Comparison of ENCODE assay signal across 9 mouse cellular contexts in genomic region chr11:72155186-72155980, GRCm38 (mm10). TPM values are rescaled to one million over a fixed set of nuclear protein-coding genes. Genes with fewer than 3 reads are reported as not detected.
DNase-seq lines count a peak whose midpoint lies in the region; ATAC-seq and TF ChIP-seq lines count a peak whose summit lies in the region.
"Had no signal": no experiment of that assay in that cellular context is flagged by ENCODE, and none has a peak within 500 bp of the region (broad histone marks: within the 10 kb centered on the region; RNA-seq: fewer than 3 reads in every experiment).

No protein-coding gene starts in this region.

- no peak for TF ChIP-seq POLR2A in thymus, adult 2 months (IDR thresholded peaks at IDR 0.05; ENCODE audit: control insufficient read depth, extremely low read depth, insufficient read depth, low read length, poor library complexity)

- no peak overlapping the region for H3K4me2 ChIP-seq in forebrain, embryonic 16.5 days (ENCODE audit: low read length)
- H3K4me2 ChIP-seq in stomach, embryonic 15.5 days, result no peak overlapping the region
- H3K4me2 ChIP-seq in kidney, embryonic 16.5 days (replicated peaks; ENCODE audit: low read depth, low read length), result no peak overlapping the region

- H3K27ac ChIP-seq in forebrain, embryonic 16.5 days (ENCODE audit: low read length), result peak overlapping the region; percentile 75
- peak overlapping the region; percentile 71 for H3K27ac ChIP-seq in stomach, embryonic 15.5 days
- no peak overlapping the region for H3K27ac ChIP-seq in thymus, adult 2 months (ENCODE audit: control insufficient read depth, insufficient read depth, low read length)
- no peak overlapping the region for H3K27ac ChIP-seq in kidney, embryonic 16.5 days (ENCODE audit: low read length)
- H3K27ac ChIP-seq: kidney, postnatal 0 days had no signal

- peaks cover 14% of the 10 kb centered on the region for H3K36me3 ChIP-seq in forebrain, embryonic 16.5 days (ENCODE audit: control insufficient read depth, insufficient read depth)
- 0 out of 2 replicates have a peak, but pooled peaks cover 4% of the 10 kb centered on the region for H3K36me3 ChIP-seq in stomach, embryonic 15.5 days
- peaks cover 6% of the 10 kb centered on the region for H3K36me3 ChIP-seq in thymus, adult 2 months (ENCODE audit: control insufficient read depth, insufficient read depth, low read length)
- peaks cover 22% of the 10 kb centered on the region for H3K36me3 ChIP-seq in kidney, embryonic 16.5 days (ENCODE audit: insufficient read depth, low read length)

- WGBS in forebrain, embryonic 16.5 days, result 31% methylated on average over 11 of the region's 11 CpGs
- WGBS in stomach, embryonic 15.5 days, result 63% methylated on average over 11 of the region's 11 CpGs
- 94% methylated on average over 11 of the region's 11 CpGs for WGBS in thymus, adult 2 months
- 84% methylated on average over 11 of the region's 11 CpGs for WGBS in kidney, embryonic 16.5 days

- no peaks in the 10 kb centered on the region for H3K9me3 ChIP-seq in forebrain, embryonic 16.5 days (ENCODE audit: control insufficient read depth, low read length)
- H3K9me3 ChIP-seq in stomach, embryonic 15.5 days, result no peaks in the 10 kb centered on the region
- no peaks in the 10 kb centered on the region for H3K9me3 ChIP-seq in kidney, embryonic 16.5 days (ENCODE audit: low read length)

- intact Hi-C loops in left cerebral cortex, postnatal 4 days (cut with DNase I), result loop anchor here (5.0 kb wide), 1 partner anchor 103 kb away; no protein-coding TSS in a partner anchor
- intact Hi-C loops in left cerebral cortex, postnatal 25 days (cut with DNase I), result no loop called here

- DNase-seq in left cerebral cortex, adult 18-20 months (ENCODE audit: low spot score in 2 of 2), result peak; percentile 50 to 64
- DNase-seq in left cerebral cortex, postnatal 4 days, result no peak
- peak; percentile 60 to 79 for DNase-seq in left cerebral cortex, postnatal 25 days (ENCODE audit: low spot score in 2 of 2)
- no peak for DNase-seq in thymus, adult 2 months
- DNase-seq: lung, adult 2 months had no signal

- peak overlapping the region; percentile 34; the same call in 1 of the 2 replicates for H3K9ac ChIP-seq in forebrain, embryonic 16.5 days (replicated peaks; ENCODE audit: low read depth, low read length)
- H3K9ac ChIP-seq in stomach, embryonic 15.5 days, result no peak overlapping the region
- no peak overlapping the region for H3K9ac ChIP-seq in kidney, embryonic 16.5 days (replicated peaks; ENCODE audit: low read length)

- no peak overlapping the region for H3K4me3 ChIP-seq in forebrain, embryonic 16.5 days (replicated peaks; ENCODE audit: low read length)
- H3K4me3 ChIP-seq in stomach, embryonic 15.5 days (replicated peaks), result no peak overlapping the region
- H3K4me3 ChIP-seq in thymus, adult 2 months (ENCODE audit: control insufficient read depth, insufficient read depth, low read length), result no peak overlapping the region
- H3K4me3 ChIP-seq in kidney, embryonic 16.5 days (ENCODE audit: low read length), result no peak overlapping the region

- no peak for TF ChIP-seq CTCF in thymus, adult 2 months (IDR thresholded peaks at IDR 0.05; ENCODE audit: borderline replicate concordance, control insufficient read depth, extremely low read depth, insufficient read depth, low read length, poor library complexity)

- H3K4me1 ChIP-seq in forebrain, embryonic 16.5 days (replicated peaks; ENCODE audit: control insufficient read depth, insufficient read depth, low read length), result peaks cover 12% of the 10 kb centered on the region
- peaks cover 6% of the 10 kb centered on the region for H3K4me1 ChIP-seq in stomach, embryonic 15.5 days
- H3K4me1 ChIP-seq in thymus, adult 2 months (replicated peaks; ENCODE audit: control insufficient read depth, insufficient read depth, low read length), result no peaks in the 10 kb centered on the region
- H3K4me1 ChIP-seq in kidney, embryonic 16.5 days (ENCODE audit: insufficient read depth, low read length), result peaks cover 8% of the 10 kb centered on the region

- ATAC-seq in forebrain, embryonic 16.5 days, result peak; percentile 77
- peak; percentile 38; the same call in 1 of the 2 replicates for ATAC-seq in stomach, embryonic 15.5 days (ENCODE audit: insufficient read depth, low FRiP score, low read depth)
- ATAC-seq in kidney, embryonic 16.5 days (ENCODE audit: low FRiP score, low TSS enrichment), result no peak

- no peaks in the 10 kb centered on the region for H3K27me3 ChIP-seq in forebrain, embryonic 16.5 days (replicated peaks; ENCODE audit: control insufficient read depth, insufficient read depth, low read length)
- no peaks in the 10 kb centered on the region for H3K27me3 ChIP-seq in stomach, embryonic 15.5 days (replicated peaks)
- H3K27me3 ChIP-seq in thymus, adult 2 months (ENCODE audit: control insufficient read depth, insufficient read depth, low read length), result no peaks in the 10 kb centered on the region
- H3K27me3 ChIP-seq in kidney, embryonic 16.5 days (ENCODE audit: insufficient read depth, low read length), result no peaks in the 10 kb centered on the region

RNA-seq across cellular contexts. Expression of gene Pitpnm3, which starts 19.8 kb away (rescaled TPM):
- 10 to 100 TPM; 80.5 to 83.2 TPM for total RNA-seq in left cerebral cortex, adult 18-20 months (2021)
- total RNA-seq in left cerebral cortex, postnatal 4 days (2021), result 10 to 100 TPM; 20.9 to 25.5 TPM
- polyA plus RNA-seq in forebrain, embryonic 16.5 days (2015; fragmentation: Nextera tagmentation; extraction: Ambion mirVana), result 2.0 and 3.0 TPM in 2 replicates
- 10 to 100 TPM; 72.4 to 78.6 TPM for total RNA-seq in left cerebral cortex, postnatal 25 days (2021)
- 0.53 and 0.64 TPM in 2 replicates for polyA plus RNA-seq in stomach, embryonic 15.5 days (2015; fragmentation: Nextera tagmentation; extraction: Ambion mirVana)
- 0.92 and 1.1 TPM in 2 replicates for polyA plus RNA-seq in thymus, adult 2 months (2012; rRNA removed)
- 0.15 and 0.16 TPM in 2 replicates for polyA plus RNA-seq in kidney, embryonic 16.5 days (2015; fragmentation: Nextera tagmentation; extraction: Ambion mirVana)

RNA-seq across cellular contexts. Expression of gene Gm43951, which starts 51.3 kb away (rescaled TPM):
- 10 to 100 TPM; 12.2 to 13.0 TPM for total RNA-seq in left cerebral cortex, adult 18-20 months (2021)
- total RNA-seq in left cerebral cortex, postnatal 4 days (2021), result 10 to 100 TPM; 11.8 to 12.6 TPM
- polyA plus RNA-seq in forebrain, embryonic 16.5 days (2015; fragmentation: Nextera tagmentation; extraction: Ambion mirVana), result 1.6 TPM in 2 replicates
- total RNA-seq in left cerebral cortex, postnatal 25 days (2021), result 10 to 100 TPM; 11.9 to 13.5 TPM
- 0.19 and 0.48 TPM in 2 replicates for polyA plus RNA-seq in stomach, embryonic 15.5 days (2015; fragmentation: Nextera tagmentation; extraction: Ambion mirVana)
- 0.24 and 0.70 TPM in 2 replicates for polyA plus RNA-seq in thymus, adult 2 months (2012; rRNA removed)
- polyA plus RNA-seq in kidney, embryonic 16.5 days (2015; fragmentation: Nextera tagmentation; extraction: Ambion mirVana), result 0.09 and 0.21 TPM in 2 replicates

RNA-seq across cellular contexts. Expression of gene 4933427D14Rik, which starts 51.9 kb away (rescaled TPM):
- 10 to 100 TPM; 33.8 to 34.3 TPM for total RNA-seq in left cerebral cortex, adult 18-20 months (2021)
- 10 to 100 TPM; 36.3 to 37.6 TPM for total RNA-seq in left cerebral cortex, postnatal 4 days (2021)
- polyA plus RNA-seq in forebrain, embryonic 16.5 days (2015; fragmentation: Nextera tagmentation; extraction: Ambion mirVana), result 23.6 and 24.3 TPM in 2 replicates
- total RNA-seq in left cerebral cortex, postnatal 25 days (2021), result 10 to 100 TPM; 29.7 to 30.1 TPM
- 14.6 and 15.5 TPM in 2 replicates for polyA plus RNA-seq in stomach, embryonic 15.5 days (2015; fragmentation: Nextera tagmentation; extraction: Ambion mirVana)
- polyA plus RNA-seq in thymus, adult 2 months (2012; rRNA removed), result 12.0 and 12.6 TPM in 2 replicates
- 11.7 and 13.1 TPM in 2 replicates for polyA plus RNA-seq in kidney, embryonic 16.5 days (2015; fragmentation: Nextera tagmentation; extraction: Ambion mirVana)

RNA-seq across cellular contexts. Expression of gene Txndc17, which starts 52.0 kb away (rescaled TPM):
- total RNA-seq in left cerebral cortex, adult 18-20 months (2021), result 10 to 100 TPM; 35.1 to 38.0 TPM
- 10 to 100 TPM; 54.9 to 61.7 TPM for total RNA-seq in left cerebral cortex, postnatal 4 days (2021)
- 131 and 138 TPM in 2 replicates for polyA plus RNA-seq in forebrain, embryonic 16.5 days (2015; fragmentation: Nextera tagmentation; extraction: Ambion mirVana)
- 10 to 100 TPM; 30.6 to 32.3 TPM for total RNA-seq in left cerebral cortex, postnatal 25 days (2021)
- polyA plus RNA-seq in stomach, embryonic 15.5 days (2015; fragmentation: Nextera tagmentation; extraction: Ambion mirVana), result 229 and 231 TPM in 2 replicates
- 36.3 and 44.9 TPM in 2 replicates for polyA plus RNA-seq in thymus, adult 2 months (2012; rRNA removed)
- 207 and 210 TPM in 2 replicates for polyA plus RNA-seq in kidney, embryonic 16.5 days (2015; fragmentation: Nextera tagmentation; extraction: Ambion mirVana)

Comparison
In these comparisons a context has a peak if more than half of its experiments do, and no peak if none do; other contexts are left out.
1. DNase-seq: peak in left cerebral cortex, adult 18-20 months (2 of 2) and left cerebral cortex, postnatal 25 days (2 of 2); none in left cerebral cortex, postnatal 4 days (single experiment) and thymus, adult 2 months (single experiment).
2. H3K27ac ChIP-seq: peak in forebrain, embryonic 16.5 days (single experiment) and stomach, embryonic 15.5 days (single experiment); none in thymus, adult 2 months (single experiment) and kidney, embryonic 16.5 days (single experiment).